9 mouse cellular contexts compared by ENCODE assay signal in the genomic region with DNA sequence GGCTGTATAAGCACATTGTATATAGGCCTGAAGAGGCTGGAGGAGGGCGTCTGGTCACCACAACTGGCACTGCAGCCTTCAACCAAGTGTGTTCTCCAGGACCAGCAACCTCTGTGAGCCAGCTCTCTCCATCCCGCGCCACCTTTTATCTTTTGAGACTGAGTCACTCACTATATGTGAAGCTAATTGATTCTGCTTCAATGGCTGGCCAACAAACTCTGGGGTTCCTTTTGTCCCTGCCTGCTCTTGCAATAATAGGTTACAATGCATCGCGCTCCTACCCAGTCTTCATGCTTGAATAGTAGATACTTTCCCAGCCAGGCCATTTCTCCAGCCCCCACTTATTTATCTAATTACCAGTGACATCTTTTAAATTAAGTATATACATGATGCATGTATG.
"Had no signal": no experiment of that assay in that cellular context is flagged by ENCODE, and none has a peak within 500 bp of the region (broad histone marks: within the 10 kb centered on the region; RNA-seq: fewer than 3 reads in every experiment).

No protein-coding gene starts in this region.

- DNase-seq: kidney, postnatal 10 days; left cerebral cortex, postnatal 4 days; lung, adult 18-20 months; right cerebral cortex, adult 18-20 months; right cerebral cortex, postnatal 25 days; thymus, postnatal 4 days had no signal

- H3K27me3 ChIP-seq: limb, embryonic 13.5 days; midbrain, embryonic 13.5 days had no signal

- H3K4me3 ChIP-seq: limb, embryonic 13.5 days; midbrain, embryonic 13.5 days had no signal

- H3K27ac ChIP-seq: limb, embryonic 13.5 days; liver, embryonic 14.5 days; midbrain, embryonic 13.5 days had no signal

- H3K4me2 ChIP-seq: limb, embryonic 13.5 days; midbrain, embryonic 13.5 days had no signal

- H3K9ac ChIP-seq: limb, embryonic 13.5 days; liver, embryonic 14.5 days; midbrain, embryonic 13.5 days had no signal

- H3K9me3 ChIP-seq: limb, embryonic 13.5 days; midbrain, embryonic 13.5 days had no signal

- ATAC-seq: midbrain, embryonic 13.5 days had no signal
